Mouse (Mus musculus) c-Kit-positive CD71-negative TER-119-negative erythroid progenitor cells, embryonic 14.5 days (primary cell): Measurements from ENCODE around the gene Tmem108.
"Not testable (repeated sequence)": the region's sequence is repeated elsewhere in the genome, so short reads cannot be mapped to it uniquely, and the experiment has no call there.

Experiments used
- DNase-seq: peaks from one replicate; pipeline ENCODE4 v3.0.0-alpha.2; 2013; ENCODE audit warnings: low read depth

Tmem108 gene

DNA sequence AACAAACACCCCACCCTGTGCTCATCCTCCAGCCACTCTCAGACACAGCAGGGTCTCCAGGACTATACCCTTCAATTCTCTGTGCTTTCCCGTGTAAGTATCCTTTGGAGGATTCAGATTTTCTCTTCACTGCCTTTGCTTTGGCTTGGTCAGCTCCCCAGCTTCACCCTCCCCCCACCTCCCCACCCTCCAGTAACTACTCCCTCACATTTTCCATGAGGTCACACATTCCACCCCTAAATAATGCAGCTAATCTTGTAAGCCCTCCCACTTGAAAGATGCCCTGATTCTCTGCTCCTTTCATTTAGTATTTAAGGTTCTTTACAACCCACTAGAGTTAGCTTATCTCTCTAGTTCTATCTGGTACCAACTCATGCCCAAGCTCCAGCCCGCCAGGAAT, 82.4 kb downstream of the Tmem108 start:
- DNase-seq, result no peak

DNA sequence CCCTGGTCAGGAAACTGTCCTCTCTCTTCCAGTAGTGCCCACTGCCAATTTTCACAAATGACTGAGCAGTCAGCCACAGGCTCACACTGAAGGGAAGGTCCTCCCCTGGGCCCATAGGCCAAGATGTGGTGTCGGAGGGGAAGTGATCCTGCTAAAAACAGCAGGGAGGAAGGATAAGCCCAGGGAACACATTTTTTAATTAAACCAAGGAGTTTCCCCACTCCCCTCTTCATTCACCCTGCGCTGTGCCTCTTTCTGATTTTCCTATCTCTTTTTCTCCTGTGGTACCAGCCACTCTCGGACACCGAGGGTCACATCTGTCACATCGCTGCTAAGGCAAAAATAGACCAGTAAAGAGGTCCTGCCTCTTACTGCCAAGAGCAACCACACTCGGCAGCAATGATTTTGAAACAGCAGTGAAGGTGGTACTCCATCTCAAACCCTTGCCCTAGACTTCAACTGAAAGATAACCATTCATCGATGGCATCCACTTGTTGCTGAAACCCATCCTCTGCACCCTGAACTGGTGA, 83.0 kb downstream of the Tmem108 start:
- no peak for DNase-seq

DNA sequence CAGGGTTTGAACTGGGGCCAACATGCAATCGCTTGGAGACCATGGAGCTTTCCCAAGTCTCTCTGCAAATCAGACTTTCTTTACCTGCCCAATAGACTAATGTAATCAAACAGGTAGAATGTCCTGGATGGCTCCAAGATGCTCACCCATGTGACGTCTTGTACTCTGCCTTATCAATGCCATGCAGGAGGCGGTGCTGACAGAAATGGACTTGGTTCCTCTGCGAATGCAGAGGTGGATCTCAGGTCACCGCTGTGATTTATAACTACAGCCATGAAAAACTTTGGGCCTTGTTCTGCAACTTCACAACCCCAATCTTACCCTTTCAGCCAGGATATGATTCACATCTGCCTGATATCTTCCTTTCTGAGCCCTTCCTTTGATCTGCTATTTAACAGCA, 83.8 kb downstream of the Tmem108 start:
- DNase-seq, result no peak

DNA sequence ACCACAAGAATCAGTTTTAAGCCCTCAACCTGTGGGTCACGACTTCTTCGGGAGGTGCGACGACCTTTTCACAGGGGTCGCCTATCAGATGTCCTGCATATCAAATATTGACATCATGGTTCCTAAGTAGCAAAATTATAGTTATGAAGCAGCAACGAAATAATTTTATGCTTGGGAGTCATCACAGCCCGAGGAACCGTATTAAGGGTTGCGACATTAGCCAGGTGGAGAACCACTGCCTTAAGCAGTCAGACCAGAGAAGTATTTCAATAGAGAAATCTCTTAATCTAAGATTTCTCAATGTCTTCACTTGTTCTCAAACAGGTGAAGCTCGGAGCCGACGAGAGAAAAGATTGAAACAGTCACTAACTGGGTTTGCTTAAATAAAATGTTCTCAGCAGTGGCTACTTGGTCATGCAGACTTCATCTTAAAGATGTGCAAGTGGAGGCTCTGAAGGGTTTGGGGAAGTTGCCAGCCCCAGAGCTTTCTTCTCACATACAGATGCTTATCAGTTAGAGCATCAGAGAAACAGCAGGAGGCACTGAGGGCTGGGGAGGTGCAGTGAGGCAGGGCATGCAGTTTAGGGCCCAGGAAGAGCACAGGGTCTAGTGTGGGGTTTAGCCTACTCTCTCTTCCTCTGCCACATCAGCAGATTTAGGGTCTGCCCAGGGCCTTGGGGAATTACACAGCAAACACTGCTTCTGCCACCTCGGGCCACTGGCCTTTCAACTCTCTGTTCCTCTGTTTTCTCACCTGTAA, 85.7 kb downstream of the Tmem108 start:
- DNase-seq, result no peak

DNA sequence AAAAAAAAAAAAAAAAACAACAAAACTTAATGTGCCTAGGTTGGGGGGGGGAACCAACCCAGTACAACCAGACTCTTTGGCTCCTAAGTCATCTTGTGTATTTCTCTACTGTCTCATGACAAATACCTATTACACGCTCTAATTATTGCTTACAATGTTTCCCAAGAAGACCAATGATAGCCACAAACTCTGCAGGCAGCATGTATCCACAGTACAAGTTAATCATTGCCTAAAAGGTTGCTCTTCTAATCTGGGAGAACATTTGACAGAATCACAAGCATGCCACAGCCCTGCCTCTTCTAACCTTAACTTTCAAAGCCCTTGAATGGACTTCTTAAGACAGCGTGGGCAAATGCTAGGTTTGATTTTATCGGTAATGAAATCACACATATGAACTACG, 88.8 kb downstream of the Tmem108 start:
- no peak for DNase-seq

DNA sequence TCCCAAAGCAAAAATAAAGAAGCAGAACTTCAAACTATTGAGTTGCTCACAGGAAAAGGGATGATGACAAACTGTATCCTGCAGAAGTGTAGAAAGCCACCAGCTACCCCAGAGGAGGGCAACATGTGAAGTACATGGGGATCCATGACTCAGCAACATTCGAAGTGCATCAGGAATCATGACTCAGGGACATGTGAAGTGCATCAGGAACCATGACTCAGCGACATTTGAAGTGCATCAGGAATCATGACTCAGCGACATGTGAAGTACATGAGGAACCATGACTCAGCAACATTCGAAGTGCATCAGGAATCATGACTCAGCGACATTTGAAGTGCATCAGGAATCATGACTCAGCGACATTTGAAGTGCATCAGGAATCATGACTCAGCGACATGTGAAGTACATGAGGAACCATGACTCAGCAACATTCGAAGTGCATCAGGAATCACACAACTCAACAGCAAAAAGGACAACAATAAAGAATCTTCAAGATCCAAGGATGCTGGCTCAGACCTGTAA, 91.0 kb downstream of the Tmem108 start:
- not testable (repeated sequence) for DNase-seq

DNA sequence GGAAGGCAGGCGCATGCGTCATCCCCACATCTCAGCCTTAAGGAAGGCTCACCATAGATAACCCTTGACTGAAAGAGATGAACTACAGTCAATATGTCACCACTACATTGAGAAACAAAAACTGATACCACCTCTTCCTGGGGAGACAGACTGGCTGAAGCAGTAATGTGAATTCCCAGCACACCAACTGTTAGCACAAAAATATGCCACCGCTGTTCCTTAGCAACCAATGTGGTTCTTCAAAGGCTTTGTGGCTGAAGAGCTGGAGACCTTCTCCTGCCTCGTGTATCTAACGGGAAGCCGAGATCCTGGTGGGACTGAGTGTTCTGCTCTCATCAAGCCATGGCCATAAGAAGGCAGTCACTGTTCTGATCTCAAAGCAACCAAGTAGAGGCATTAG, 92.8 kb downstream of the Tmem108 start:
- no peak for DNase-seq

DNA sequence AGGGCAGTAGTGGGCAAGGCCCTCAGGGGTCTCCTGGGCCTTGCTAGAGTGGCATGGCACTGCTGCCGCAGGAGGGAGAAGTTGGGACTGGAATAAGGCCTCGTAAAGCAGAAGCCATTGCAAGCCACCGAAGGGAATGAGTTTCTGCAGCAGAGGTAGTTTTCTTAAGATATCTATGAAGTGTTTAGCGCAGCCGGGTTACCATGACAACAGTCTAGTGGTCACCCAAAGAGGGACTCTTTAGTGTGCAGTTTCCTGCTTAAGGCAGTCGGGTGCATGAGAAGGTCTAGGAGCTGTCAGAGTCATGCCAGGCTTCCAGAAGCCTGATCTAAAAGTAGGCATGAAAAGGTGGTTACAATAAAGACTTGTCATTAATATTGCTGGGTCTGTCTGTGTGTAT, 95.8 kb downstream of the Tmem108 start:
- DNase-seq, result no peak

DNA sequence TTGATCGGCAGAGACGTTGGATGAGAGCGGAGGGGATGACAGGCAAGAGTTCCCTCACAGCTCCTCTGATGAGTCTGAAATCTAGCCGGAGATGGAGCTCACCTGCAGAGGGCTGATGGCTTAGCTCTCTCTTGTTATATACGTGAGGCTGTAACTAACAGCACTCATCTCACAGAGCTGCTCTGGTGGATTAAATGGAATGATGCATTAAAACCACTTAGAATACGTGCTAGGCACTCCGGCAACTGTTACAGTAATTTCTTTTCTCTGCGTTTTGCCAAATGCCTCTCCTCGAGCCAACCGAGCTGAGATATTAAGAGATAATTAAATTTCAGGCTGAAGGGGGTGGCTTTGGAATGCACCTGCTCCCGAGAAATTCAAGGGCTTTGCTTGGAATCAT, 97.5 kb downstream of the Tmem108 start:
- DNase-seq, result no peak

DNA sequence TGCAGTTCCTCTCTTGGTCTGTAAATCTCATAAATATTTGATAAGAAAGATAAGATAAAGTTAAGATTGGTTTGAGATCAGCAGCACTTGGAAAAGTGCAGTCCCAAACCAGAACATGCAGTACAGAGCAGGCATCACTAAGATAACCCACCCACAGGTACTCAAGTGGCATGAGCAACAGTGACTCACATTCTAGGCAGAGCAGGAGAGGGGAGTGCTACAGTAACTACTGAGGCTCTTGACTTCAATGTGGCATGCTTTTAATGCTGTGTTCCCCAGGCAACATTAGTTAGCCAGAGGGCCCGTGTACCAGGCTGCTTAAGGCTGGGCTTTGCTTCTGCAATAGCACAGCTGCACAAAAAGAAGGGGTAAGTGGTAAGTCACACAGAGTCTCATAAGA, 99.8 kb downstream of the Tmem108 start:
- no peak for DNase-seq

DNA sequence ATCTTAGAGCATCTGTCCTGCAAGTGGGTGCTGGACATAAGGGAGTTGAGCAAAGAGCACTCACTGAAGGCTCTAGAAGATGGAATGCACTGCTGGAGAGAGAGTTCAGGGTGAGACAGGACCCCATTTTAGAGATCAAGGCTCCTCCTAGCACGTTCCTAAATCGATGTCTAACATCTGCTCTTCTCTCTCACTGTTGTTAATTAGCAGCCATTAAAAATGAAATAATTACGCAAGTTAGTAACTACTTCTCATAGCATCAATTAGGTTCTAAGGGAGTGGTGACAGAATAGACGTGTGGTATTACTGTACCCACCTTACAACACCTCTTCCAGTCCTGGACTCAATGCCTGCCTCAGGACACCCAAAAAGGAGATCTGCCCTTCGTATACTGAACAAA, 103.7 kb downstream of the Tmem108 start:
- DNase-seq, result no peak

DNA sequence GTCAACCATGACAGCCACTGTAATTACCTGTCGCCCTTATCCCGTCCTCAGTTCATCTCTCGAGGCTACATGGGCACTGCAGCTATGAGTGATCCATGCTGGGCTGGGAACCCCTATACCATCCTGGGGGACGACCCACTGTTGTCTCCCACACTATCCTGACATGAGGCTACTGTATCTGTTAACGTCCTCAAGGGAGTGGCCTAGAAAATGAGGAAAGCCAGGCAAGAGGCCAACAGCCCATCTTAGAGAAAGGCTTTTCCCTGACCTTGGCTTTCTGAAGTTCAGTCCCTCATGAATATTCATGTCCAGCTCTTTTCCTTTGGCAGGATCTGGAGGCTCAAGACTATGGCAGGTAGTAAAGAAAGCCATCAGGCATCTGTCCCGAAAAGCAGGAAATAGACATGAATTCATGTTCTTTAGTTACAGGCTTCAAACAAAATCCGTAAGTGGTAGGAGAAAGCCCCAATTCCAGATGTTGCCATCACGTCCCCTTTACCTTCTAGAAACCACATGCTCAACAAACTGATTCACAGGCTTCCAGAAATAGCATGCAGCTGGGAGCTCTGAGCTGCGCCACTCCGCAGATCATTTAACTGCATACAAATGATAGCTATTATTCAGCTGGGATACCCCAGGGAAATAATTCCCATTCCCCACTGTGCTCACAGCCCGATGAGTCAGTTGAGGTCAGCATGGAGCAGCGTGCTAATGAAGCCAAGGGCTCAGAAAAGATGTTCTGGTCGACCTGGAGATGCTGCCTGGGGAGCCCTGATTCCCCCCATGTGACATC, 104.3 kb downstream of the Tmem108 start:
- DNase-seq, result no peak

DNA sequence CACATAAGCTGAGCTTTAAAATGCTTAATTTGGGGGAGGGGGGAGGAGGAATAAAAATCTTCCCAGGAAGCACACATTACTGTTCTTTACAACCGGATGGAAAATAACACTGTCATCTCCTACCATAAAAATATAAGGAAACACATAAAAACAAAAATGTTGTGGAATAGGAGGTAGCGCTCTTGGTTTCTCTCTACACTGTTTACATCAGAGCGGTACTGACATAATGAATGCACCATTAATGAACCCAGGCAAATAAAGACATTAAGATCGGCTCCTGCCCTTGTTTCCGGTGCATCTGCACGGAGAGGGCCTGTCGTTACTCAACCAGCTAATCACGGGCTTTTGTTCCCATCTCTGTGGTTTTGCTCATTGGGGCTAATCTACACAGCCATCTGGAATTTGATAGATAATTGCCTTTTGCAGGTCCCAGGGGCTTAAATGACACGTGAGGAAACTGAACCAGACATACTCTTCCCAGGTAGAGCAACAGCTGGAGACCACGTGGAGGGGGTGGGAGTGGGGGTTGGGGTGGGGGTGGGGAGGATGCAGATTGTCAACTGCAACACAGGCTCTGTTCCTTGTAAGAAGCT, 107.5 kb downstream of the Tmem108 start:
- DNase-seq, result no peak

DNA sequence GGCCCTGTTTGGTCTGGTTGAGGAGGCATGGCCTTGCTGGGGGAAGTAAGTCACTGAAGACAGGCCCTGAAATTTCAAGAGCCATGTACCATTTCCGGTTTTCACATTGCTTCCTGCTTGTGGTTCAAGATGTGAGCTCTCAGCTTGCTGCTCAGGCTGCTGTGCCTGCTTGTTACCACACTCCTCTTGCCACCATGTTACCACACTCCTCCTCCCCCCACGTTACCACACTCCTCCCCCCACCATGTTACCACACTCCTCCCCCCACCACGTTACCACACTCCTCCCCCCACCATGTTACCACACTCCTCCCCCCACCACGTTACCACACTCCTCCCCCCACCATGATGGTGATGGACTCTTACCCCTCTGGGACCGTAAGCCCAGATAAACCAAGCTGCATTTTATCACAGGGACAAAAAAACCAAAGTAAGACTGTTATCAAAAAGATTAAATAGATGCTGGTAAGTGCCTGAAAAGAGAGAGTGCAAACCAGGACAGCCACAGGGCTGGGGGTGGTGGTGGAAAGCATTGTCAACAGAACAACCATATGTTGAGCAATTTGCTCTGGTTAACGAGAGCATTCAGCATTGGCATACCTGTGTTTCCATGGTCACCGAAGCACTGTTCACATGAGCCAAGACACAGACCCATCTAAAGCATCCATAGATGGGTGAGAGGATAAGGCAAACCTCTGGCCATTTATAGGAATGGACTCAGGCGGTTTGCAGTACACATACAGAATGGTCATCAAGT, 109.3 kb downstream of the Tmem108 start:
- DNase-seq, result no peak

DNA sequence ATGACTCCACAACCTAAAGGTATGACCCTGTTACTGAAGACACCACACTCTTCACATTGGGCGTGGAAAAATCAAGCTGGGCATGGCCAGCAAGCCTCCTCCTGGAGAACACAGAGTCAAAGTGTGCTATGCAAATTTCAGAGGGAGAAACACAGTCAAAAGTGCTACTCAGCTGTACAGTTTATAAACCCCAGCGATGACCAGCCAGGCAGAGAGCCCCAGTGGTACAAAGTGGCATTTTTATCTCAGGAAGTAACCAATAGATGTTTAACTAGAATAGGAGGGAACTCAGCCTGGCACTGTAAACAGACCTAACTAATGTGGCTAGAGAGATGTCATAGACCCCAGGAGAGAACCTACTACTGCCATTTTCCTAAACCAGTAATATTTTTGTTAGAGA, 115.0 kb downstream of the Tmem108 start:
- DNase-seq, result no peak

DNA sequence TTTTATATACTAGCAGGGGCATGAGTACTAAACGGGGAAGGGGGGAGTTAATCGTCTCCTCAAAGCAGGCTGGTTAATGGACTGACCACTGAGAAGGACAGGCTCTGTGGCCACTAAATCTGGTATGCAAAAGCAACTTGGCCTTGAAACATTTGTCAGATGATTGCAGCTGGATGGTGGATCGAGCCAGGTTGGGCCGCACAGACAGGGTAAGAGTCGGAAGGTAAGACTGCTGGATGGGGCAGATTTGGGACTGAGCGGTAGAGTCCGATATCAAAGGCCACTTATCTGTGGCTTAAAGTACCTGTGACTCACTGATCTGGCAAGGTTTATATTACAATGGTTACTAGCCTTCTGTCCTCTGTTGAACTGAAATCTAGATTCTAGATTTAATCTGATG, 115.9 kb downstream of the Tmem108 start:
- no peak for DNase-seq

DNA sequence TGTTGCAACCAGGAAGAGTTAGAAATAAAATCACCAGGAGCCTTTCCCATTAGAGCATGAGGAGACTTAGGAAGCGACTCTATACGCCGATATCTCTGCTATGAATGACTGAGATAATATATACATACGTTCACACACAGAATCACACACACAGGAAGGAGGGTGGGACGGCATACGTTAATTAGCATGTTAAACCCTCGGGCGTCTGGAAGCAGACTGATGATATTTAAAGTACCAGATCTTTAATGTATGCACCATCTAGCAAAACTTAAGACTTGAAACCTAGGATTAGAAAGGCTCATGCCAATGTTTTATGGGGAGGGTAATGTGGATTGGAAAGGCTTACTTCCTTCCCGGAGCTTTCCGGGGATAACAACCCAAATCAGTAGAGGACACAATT, 119.3 kb downstream of the Tmem108 start:
- no peak for DNase-seq

DNA sequence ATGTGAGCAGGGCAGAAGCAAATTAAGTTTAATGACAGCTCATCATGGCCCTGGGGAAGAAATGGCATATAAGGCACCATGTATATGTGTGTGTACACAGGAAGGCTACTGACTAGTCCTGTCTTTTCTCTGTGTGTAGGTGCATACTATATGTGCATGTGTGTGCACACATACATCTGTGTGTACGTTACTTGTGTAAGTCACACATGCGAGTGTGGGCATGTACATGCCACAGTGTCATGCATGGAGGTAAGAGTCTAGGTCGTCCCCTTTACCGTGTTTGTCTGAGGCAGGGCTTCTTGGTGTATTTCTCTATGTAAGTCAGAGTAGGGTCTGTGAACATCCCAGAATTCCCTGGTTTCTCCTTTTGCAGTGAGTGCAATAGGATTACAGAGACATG, 120.3 kb downstream of the Tmem108 start:
- no peak for DNase-seq

DNA sequence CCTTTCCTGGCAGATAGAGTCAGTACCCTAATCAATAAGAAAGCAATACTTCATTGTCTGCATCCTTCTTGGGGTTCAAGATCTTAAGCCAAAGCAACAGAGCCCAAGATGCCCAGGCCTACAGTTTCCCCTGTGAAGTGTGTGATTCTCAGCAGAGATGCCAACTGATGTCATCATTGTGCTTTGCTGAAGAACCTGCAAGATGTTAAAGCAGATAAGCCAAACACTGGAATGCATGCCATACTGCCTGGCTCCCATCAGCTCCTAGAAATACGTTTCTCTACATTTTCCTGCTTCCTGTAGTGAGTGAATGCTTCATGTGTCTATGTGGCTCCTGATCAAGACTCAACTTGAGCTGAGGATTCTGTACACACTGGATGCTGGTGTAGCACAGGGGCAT, 122.2 kb downstream of the Tmem108 start:
- no peak for DNase-seq

DNA sequence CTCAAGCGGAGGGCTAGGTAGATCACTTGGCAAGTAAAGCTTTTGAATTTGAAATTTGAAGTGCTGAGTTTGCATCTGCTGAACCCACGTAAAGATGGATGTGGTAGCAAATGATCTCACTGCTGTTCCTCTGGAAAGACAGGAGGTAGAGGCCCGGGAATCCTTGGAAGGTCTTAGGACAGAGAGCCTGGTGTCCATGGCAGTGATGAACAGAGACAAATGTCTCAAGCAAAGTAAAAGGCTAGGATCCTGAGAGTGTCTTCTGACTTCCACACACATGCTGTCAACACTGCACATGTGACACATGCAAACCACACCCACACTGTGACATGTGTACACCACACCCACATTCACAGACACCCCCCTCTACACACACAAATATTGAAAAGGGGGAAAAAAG, 124.2 kb downstream of the Tmem108 start:
- no peak for DNase-seq

DNA sequence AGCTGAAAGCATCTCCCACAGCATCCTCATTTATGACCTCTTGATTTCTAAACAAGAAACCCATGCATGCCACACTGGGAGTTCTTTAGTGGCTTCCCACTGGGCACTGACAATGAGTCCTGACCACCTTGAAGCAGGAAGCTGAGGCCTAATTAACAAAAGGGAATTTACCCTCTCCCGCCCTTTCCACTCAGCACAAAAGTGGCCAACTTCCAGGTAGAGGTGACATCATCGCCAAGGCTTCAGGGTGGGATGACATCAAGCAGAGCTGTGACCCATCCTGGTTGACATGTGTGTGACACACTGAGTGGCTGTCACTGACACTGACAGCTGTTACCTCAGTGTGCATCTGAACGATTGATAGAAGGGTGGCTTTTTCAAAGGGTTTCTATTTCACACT, 124.8 kb downstream of the Tmem108 start:
- DNase-seq, result no peak

DNA sequence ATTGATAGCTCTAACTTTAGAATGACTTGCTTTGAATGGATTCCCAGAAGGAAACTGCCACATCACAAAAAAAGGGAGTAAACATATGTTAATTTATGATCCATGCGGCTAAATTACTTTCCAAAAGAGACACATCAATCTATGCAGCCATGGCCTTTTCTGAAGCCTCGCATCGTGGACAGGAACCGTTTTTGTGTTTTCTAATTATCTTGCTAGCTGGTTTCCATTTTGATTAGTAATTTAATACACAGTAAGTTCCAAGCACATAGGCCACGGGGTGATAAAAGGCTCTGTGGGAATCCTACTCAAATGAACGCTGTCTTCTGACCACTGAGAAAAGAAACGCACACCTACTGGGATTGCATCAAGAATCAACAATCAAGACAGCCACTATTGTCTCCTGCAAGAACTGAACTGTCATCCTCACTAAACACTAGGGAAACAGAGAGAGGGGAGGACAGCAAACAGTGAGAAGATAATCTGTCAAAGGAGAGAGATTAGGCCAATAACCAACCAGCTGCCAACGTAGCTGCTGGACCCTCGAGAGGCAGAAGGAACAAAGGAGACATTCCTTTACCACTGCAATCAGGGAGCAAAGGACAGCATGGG, 132.7 kb downstream of the Tmem108 start:
- DNase-seq, result no peak
